Mouse (Mus musculus) erythroblast, embryonic 14.5 days (primary cell): ENCODE data around the gene Ubash3b. TPM values are rescaled to one million over a fixed set of nuclear protein-coding genes. Genes with fewer than 3 reads are reported as not detected.

ENCODE experiments used
- H3K27me3 ChIP-seq: 2 replicates; pipeline ENCODE4 v1.6.1; 2012; ENCODE audit warnings: inconsistent platforms; ENCODE audit not compliant: control insufficient read depth
- H3K36me3 ChIP-seq: 2 replicates; pipeline ENCODE4 v1.6.1; 2012; ENCODE audit warnings: mild to moderate bottlenecking, inconsistent platforms; ENCODE audit not compliant: control insufficient read depth
- H3K4me1 ChIP-seq: 2 replicates; pipeline ENCODE4 v1.6.1; 2012; ENCODE audit warnings: inconsistent platforms; ENCODE audit not compliant: control insufficient read depth
- H3K4me3 ChIP-seq: replicated peaks from 2 replicates; pipeline ENCODE3; 2012; ENCODE audit warnings: moderate library complexity, mild to moderate bottlenecking, inconsistent platforms
- H3K9me3 ChIP-seq: 2 replicates; pipeline ENCODE4 v1.6.1; 2012; ENCODE audit warnings: low read length, inconsistent platforms, mixed read lengths; ENCODE audit not compliant: control insufficient read depth
- GATA1 ChIP-seq: IDR thresholded peaks from 2 replicates; pipeline ENCODE4 v1.6.1; 2012; ENCODE audit warnings: low read length, inconsistent platforms, mixed read lengths
- TAL1 ChIP-seq: IDR thresholded peaks from 3 replicates; pipeline ENCODE4 v1.6.1; 2012; ENCODE audit warnings: low read length, inconsistent platforms, mixed read lengths
- polyA plus RNA-seq: library from polyadenylated mRNA; stranded (reverse); fragments of >175 nt; gene quantifications from 2 replicates; pipeline ENCODE4 v1.2.3, GENCODE M21; 2012

Gene Ubash3b
- polyA plus RNA-seq, 1 experiment = 0.07 TPM

- H3K4me1 ChIP-seq = peaks cover 23% of the 10 kb centered on the region
- H3K9me3 ChIP-seq = no peaks in the 10 kb centered on the region
- H3K27me3 ChIP-seq = peaks cover 44% of the 10 kb centered on the region
- H3K36me3 ChIP-seq = no peaks in the 10 kb centered on the region
- TF ChIP-seq GATA1 (no peak), TAL1 (no peak)
- peak overlapping the region; percentile 75 for H3K4me3 ChIP-seq
Measured at GRCm38 (mm10) chr9:41157020-41157871, 4.3 kb downstream of the Ubash3b start.

- Histone ChIP-seq H3K27me3 (peaks cover 44% of the 10 kb centered on the region), H3K9me3 (no peaks in the 10 kb centered on the region), H3K4me3 (peak overlapping the region; percentile 75), H3K4me1 (peaks cover 23% of the 10 kb centered on the region), H3K36me3 (no peaks in the 10 kb centered on the region)
- no peak for TF ChIP-seq TAL1
- TF ChIP-seq GATA1 = no peak
Measured at GRCm38 (mm10) chr9:41156720-41157019, 4.8 kb downstream of the Ubash3b start.

- peaks cover 23% of the 10 kb centered on the region for H3K4me1 ChIP-seq
- H3K9me3 ChIP-seq = no peaks in the 10 kb centered on the region
- no peaks in the 10 kb centered on the region for H3K36me3 ChIP-seq
- TF ChIP-seq GATA1 = no peak
- no peak for TF ChIP-seq TAL1
- H3K27me3 ChIP-seq = peaks cover 41% of the 10 kb centered on the region
- H3K4me3 ChIP-seq = peak overlapping the region; percentile 75
Measured at GRCm38 (mm10) chr9:41156006-41156719, 5.3 kb downstream of the Ubash3b start.

GRCm38 (mm10) chr9:41153979-41154378 lies 7.5 kb downstream of the Ubash3b start:
- Histone ChIP-seq H3K36me3 (no peaks in the 10 kb centered on the region), H3K9me3 (no peaks in the 10 kb centered on the region), H3K4me1 (peaks cover 35% of the 10 kb centered on the region), H3K27me3 (peaks cover 39% of the 10 kb centered on the region), H3K4me3 (no peak overlapping the region)
- TF ChIP-seq GATA1 (no peak), TAL1 (no peak)

GRCm38 (mm10) chr9:41153050-41153449 lies 8.4 kb downstream of the Ubash3b start:
- H3K36me3 ChIP-seq = no peaks in the 10 kb centered on the region
- H3K9me3 ChIP-seq = no peaks in the 10 kb centered on the region
- H3K27me3 ChIP-seq = peaks cover 30% of the 10 kb centered on the region
- peaks cover 34% of the 10 kb centered on the region for H3K4me1 ChIP-seq
- H3K4me3 ChIP-seq = no peak overlapping the region
- no peak for TF ChIP-seq GATA1
- TF ChIP-seq TAL1 = no peak

GRCm38 (mm10) chr9:41151491-41151890 lies 10.0 kb downstream of the Ubash3b start:
- TF ChIP-seq GATA1 (no peak), TAL1 (no peak)
- Histone ChIP-seq H3K27me3 (peaks cover 14% of the 10 kb centered on the region), H3K36me3 (no peaks in the 10 kb centered on the region), H3K4me1 (peaks cover 19% of the 10 kb centered on the region), H3K9me3 (no peaks in the 10 kb centered on the region), H3K4me3 (no peak overlapping the region)

GRCm38 (mm10) chr9:41149896-41150295 lies 11.6 kb downstream of the Ubash3b start:
- Histone ChIP-seq H3K36me3 (no peaks in the 10 kb centered on the region), H3K9me3 (no peaks in the 10 kb centered on the region), H3K4me3 (no peak overlapping the region), H3K4me1 (peaks cover 17% of the 10 kb centered on the region), H3K27me3 (peaks cover 2% of the 10 kb centered on the region; the same call in 1 of the 2 replicates)
- TF ChIP-seq GATA1 = no peak
- TF ChIP-seq TAL1 = no peak

- H3K4me1 ChIP-seq = peaks cover 17% of the 10 kb centered on the region
- H3K36me3 ChIP-seq = no peaks in the 10 kb centered on the region
- H3K4me3 ChIP-seq = no peak overlapping the region
- no peaks in the 10 kb centered on the region for H3K9me3 ChIP-seq
- TF ChIP-seq TAL1 (no peak), GATA1 (no peak)
- peaks cover 2% of the 10 kb centered on the region; the same call in 1 of the 2 replicates for H3K27me3 ChIP-seq
Measured at GRCm38 (mm10) chr9:41149079-41149676, 12.3 kb downstream of the Ubash3b start.

- TF ChIP-seq TAL1 = no peak
- no peak for TF ChIP-seq GATA1
- H3K27me3 ChIP-seq = peaks cover 2% of the 10 kb centered on the region; the same call in 1 of the 2 replicates
- H3K4me3 ChIP-seq = no peak overlapping the region
- H3K4me1 ChIP-seq = peaks cover 17% of the 10 kb centered on the region
- H3K36me3 ChIP-seq = no peaks in the 10 kb centered on the region
- H3K9me3 ChIP-seq = no peaks in the 10 kb centered on the region
Measured at GRCm38 (mm10) chr9:41148600-41148999, 12.9 kb downstream of the Ubash3b start.
